15 mouse cellular contexts compared by ENCODE assay signal in genomic region chr3:130780706-130781240, GRCm38 (mm10).
"Had no signal": no experiment of that assay in that cellular context is flagged by ENCODE, and none has a peak within 500 bp of the region (broad histone marks: within the 10 kb centered on the region; RNA-seq: fewer than 3 reads in every experiment).

No protein-coding gene starts in this region.

- DNase-seq: lung, adult 2 months; lung, postnatal 14 days; lung, postnatal 36 days; right cerebral cortex, postnatal 14 days; thymus, adult 18-20 months; thymus, postnatal 14 days; thymus, postnatal 36 days had no signal

- H3K36me3 ChIP-seq: lung, embryonic 15.5 days; midbrain, embryonic 13.5 days; midbrain, embryonic 15.5 days; neural tube, embryonic 12.5 days had no signal

- H3K9me3 ChIP-seq: lung, embryonic 15.5 days; megakaryocyte, embryonic 14.5 days; midbrain, embryonic 13.5 days; midbrain, embryonic 15.5 days; neural tube, embryonic 12.5 days had no signal

- ATAC-seq: lung, postnatal 0 days; midbrain, embryonic 13.5 days; midbrain, embryonic 15.5 days had no signal

- H3K4me3 ChIP-seq: lung, embryonic 15.5 days; megakaryocyte, embryonic 14.5 days; midbrain, embryonic 13.5 days; midbrain, embryonic 15.5 days; neural tube, embryonic 12.5 days had no signal

- H3K9ac ChIP-seq: lung, embryonic 15.5 days; midbrain, embryonic 13.5 days; midbrain, embryonic 15.5 days; neural tube, embryonic 12.5 days had no signal

- H3K27me3 ChIP-seq: lung, embryonic 15.5 days; midbrain, embryonic 13.5 days; midbrain, embryonic 15.5 days; neural tube, embryonic 12.5 days had no signal

- H3K4me1 ChIP-seq: lung, embryonic 15.5 days; megakaryocyte, embryonic 14.5 days; midbrain, embryonic 13.5 days; midbrain, embryonic 15.5 days; neural tube, embryonic 12.5 days had no signal

- H3K4me2 ChIP-seq: lung, embryonic 15.5 days; midbrain, embryonic 11.5 days; midbrain, embryonic 13.5 days; midbrain, embryonic 15.5 days; neural tube, embryonic 12.5 days had no signal

- H3K27ac ChIP-seq: lung, embryonic 15.5 days; macrophage; midbrain, embryonic 13.5 days; midbrain, embryonic 15.5 days; neural tube, embryonic 12.5 days had no signal
